Mouse (Mus musculus) lung, postnatal 25 days (tissue): ENCODE measurements around the gene Cdkn2aip.

Experiments
- DNase-seq: peaks from one replicate; pipeline ENCODE4 v3.0.0; 2022; ENCODE audit warnings: low spot score

The Cdkn2aip gene

GRCm38 (mm10) chr8:47695431-47696105 lies 18.2 kb downstream of the Cdkn2aip start:
- no peak for DNase-seq

DNA sequence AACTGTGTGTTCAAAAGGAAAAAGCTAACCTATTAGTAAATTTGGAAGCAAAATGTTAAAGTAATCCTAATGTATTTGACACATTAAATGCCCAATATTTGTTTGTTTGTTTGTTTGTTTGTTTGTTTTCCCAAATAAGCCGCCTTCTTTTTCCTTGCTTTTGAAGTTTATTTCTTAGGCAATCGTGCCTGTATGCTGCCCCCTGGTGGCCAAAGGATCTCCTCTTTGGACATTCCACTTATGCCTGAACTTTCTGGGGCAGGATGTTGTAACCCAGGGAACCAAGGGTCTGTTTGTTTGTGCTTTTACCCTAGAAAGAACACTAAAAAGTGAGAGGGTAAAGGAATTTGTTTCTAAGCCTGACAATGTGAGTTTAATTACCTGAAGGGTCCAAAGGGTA lies 20.6 kb downstream of the Cdkn2aip start:
- DNase-seq, result peak; percentile 74

DNA sequence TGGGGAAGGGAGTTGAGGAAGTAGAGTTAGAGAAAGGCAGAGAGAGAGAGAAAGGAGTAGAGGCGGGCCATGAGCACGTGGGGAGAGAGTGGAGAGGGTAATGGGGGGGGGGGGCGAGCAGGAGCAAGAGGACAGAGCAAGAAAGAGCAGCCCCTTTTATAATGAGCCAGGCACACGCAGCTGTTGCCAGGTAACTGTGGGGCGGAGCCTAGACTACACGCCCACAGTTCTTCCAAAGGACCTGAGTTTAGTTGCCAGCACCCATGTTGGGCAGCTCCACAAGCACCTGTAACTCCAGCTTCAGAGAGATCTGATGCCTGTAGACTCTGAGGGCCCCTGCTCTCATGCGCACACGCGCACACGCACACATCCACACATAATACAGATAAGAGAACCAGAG lies 21.9 kb downstream of the Cdkn2aip start:
- DNase-seq, result no peak

DNA sequence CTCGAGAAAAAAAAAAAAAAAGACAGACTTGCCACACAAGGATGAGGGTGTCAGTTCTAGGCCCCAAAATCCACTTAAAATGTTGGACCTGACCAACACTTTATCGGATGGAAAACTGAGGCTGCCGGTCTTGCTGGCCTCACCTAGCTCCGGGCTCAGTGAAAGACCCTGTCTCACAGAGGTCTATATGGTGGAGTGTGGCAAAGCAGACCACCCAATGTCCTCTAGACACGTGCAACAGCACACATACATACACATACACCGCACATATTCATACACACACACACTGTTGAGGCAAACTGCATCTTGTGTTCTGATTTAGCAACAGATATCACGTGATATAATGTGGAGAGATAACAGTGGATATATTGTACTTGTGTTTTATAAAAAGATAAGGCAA lies 22.4 kb downstream of the Cdkn2aip start:
- DNase-seq, result no peak

- DNase-seq, result peak; percentile 53
Observed at GRCm38 (mm10) chr8:47690674-47691078, 23.1 kb downstream of the Cdkn2aip start.

- DNase-seq, result peak; percentile 40
Observed at GRCm38 (mm10) chr8:47689704-47690326, 23.9 kb downstream of the Cdkn2aip start.

- DNase-seq, result no peak
Observed at GRCm38 (mm10) chr8:47684441-47684840, 29.3 kb downstream of the Cdkn2aip start.

GRCm38 (mm10) chr8:47683994-47684393 lies 29.7 kb downstream of the Cdkn2aip start:
- DNase-seq, result no peak

- DNase-seq, result no peak
Observed at GRCm38 (mm10) chr8:47680306-47680705, 33.4 kb downstream of the Cdkn2aip start.

- DNase-seq, result no peak
Observed at GRCm38 (mm10) chr8:47679603-47680002, 34.1 kb downstream of the Cdkn2aip start.

DNA sequence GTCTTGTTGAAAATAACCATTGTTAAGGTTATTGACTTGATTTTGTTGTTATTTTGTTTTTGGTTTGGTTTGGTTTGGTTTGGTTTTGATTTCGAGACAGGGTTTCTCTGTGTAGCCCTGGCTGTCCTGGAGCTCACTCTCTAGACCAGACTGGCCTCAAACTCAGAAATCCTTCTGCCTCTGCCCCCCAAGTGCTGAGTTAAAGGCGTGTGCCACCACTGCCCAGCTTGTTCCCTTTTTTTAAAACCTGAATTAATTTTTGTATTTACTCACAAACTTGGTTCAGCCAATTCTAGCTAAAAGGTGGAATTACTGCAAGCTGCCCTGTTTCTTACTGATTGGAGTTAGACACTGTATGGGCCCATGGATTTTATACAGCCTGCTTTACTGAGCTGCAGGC lies 37.1 kb downstream of the Cdkn2aip start:
- DNase-seq, result no peak

DNA sequence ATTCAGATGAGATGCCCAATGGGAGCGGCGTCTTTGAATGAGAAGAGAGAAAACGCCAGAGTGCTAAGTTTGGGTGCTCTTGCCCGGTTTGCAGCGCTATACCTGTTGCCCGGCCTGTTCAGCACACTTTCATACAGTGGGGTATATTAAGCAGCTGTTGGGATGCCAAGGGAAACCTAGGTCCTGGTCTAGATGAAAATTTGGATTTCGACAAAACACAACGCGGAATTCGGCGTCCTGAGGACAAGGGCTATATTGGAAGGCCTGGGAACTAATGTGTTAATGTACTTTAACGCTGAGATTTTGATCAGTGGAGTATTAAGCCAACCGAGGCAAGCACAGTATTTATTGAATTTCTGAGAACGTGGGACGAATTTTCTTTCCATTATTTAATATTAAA lies 37.5 kb downstream of the Cdkn2aip start:
- DNase-seq, result no peak

DNA sequence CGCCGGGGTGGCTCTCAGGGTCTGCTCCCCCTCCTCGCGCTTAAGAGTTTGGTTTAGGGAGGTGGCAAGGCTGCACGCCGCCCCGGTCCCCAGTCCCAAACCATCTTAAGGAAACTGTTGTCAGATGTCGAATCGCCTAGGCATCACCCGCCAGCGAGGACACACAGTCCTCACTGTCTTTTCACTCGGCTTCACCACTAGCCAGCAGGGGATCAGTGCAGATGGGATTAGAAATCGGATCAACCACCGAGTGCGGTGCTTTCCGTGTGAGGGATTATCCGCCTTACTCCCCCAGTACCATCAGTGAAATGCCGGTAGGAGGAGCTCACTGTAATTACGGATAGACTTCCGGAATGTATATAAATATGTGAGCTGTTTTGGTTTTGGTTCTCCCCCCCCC lies 37.9 kb downstream of the Cdkn2aip start:
- DNase-seq, result no peak

DNA sequence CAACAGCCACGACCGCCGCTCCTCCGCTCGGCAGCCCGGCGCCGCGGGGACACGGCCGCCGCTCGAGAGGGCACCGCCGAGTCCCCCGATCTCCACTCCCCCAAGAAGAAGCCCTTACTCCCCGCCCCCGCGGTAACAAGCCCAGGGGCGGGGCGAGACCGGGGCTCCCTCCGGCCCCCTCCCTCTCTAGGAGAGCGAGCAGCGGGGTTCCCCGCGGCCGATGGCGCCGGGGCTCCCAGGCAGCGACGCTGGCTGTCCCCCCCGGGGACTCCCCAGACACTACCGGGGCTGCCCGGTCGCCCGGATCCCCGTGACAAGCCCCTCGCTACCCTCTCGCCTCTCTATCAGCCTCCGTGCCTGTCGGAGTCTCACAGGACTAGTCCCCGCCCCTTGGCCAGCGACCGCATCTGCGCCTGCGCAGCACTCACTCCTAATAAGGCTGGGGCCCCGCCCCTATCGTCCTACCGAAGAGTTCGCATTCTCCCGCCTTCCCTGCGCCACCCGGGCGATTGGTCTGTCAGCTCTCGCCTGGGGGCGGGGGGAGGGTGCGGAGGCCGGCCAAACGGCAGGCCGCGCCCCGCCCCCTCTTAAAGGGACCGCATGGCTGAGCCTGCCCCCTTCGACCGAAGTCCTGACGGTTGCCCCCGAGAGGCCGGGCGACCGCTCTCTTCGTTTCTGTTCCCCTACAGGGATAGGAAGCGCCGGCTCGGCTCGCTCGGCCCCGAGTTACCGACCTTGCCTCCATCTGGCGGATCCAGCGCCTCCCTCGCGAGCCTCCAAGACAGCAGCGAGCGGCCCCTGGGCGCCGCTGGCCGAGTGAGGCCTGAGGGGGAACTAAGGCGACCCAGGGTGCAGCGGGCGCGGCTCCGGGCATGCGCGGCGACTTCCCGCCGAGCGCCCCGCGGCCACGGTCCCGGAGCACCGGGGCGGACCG lies 38.7 kb downstream of the Cdkn2aip start, which contains the start of gene Ing2:
TSS of gene Ing2 (minus strand) at position 780 of the 934 bp plus-strand sequence.
- peak; percentile 100 for DNase-seq

GRCm38 (mm10) chr8:47674140-47674776 lies 39.5 kb downstream of the Cdkn2aip start:
- no peak for DNase-seq

DNA sequence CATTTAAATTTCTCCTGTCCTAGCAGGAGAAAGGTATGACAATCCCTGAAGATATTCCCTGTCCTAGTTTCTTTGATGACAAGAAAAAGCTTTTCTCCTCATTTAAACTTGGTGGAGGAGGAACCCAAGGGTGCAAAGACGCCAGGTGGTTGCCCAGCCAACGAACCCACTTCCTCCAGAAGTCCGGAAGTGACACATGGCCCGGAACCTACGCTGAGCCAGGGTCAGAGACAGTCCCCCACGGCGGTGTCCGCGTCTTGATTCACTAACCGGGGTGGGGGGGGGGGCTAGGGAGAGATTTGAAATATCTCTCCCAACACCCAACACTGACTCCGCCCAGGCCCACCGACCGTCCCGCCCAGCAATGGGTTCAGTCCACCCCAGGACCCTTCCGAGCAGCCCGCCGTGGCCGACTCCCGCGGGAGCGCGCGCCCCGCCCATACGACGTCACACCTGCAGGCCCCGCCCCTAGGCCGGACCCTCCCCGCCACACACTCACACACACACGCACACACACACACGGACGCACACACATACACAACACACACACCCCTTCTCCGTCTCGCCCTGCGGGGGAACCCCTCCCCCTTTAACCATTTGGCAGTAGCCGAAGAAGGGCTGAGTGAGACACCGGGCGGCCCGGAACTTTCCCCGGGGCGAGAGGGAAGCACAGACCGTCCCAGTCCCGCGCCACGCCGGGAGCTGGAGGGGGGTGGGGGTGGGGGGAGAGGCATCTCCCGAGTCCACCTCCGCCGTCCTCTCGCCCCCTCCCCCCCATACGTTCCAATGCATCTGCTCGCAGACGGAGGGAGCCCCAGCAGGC lies 40.2 kb downstream of the Cdkn2aip start:
- peak; percentile 87 for DNase-seq

DNA sequence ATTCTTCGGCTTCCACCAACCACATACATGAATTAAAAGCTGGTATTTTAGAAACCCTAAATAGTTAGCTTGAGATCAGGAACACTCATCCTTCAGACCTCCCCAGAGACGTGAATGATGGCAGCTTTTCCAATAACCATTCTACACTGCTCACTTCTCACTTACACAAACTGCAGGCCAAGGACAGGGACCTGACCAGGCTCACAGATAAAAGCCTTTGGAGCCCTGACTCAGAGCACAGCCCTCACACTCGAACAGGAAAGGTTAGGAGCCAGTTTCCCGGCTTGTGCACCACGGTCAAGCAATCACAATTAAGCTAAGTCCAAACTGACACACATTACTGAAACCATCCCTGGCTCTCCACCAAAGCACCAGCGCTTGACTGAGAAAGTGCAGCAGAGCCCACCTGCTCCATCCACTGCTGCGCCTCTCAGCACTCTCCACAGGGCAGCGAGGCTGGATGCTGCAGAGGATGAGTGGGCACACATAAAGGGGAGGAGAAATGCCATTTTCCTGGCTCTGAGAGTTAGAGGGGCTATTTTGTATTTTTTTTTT lies 49.4 kb downstream of the Cdkn2aip start:
- DNase-seq, result no peak

GRCm38 (mm10) chr8:47663201-47663600 lies 50.5 kb downstream of the Cdkn2aip start:
- peak; percentile 24 for DNase-seq

- no peak for DNase-seq
Observed at GRCm38 (mm10) chr8:47662716-47663115, 51.0 kb downstream of the Cdkn2aip start.

DNA sequence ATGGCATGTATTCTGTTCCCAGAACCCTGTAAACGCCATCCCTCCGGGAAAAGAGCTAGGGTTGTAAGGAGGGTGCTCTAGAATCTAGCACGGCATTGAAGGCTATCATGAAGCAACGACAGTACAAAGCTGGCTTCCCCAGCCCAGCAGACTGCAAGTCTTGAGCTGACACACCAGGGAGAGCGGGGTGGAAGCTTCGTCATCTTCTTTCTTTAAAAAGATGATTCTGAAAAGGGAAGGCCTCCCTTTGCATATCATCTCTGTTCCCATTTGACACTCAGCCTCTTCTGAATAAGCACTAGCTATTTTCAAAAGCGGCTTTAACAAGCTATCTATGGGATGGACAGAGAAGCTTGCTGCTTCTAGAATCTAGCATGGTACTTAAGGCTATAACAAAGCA lies 53.3 kb downstream of the Cdkn2aip start:
- DNase-seq, result no peak

- no peak for DNase-seq
Observed at GRCm38 (mm10) chr8:47659463-47659862, 54.3 kb downstream of the Cdkn2aip start.
